Mouse (Mus musculus) thymus, adult 2 months (tissue): ENCODE measurements around the gene Fzd7.

ENCODE experiments used
- CTCF ChIP-seq: fragments of 200-500 bp; IDR thresholded peaks from 2 replicates; pipeline ENCODE4 v1.5.1; 2012; ENCODE audit warnings: mild to moderate bottlenecking, control low read depth, low read length, moderate library complexity, borderline replicate concordance; ENCODE audit not compliant: control insufficient read depth, poor library complexity, insufficient read depth; ENCODE audit errors: extremely low read depth
- POLR2A ChIP-seq: fragments of 200-500 bp; IDR thresholded peaks from 2 replicates; pipeline ENCODE4 v1.6.1; 2012; ENCODE audit warnings: mild to moderate bottlenecking, low read length, control low read depth, moderate library complexity; ENCODE audit not compliant: control insufficient read depth, poor library complexity, insufficient read depth; ENCODE audit errors: extremely low read depth

DNA sequence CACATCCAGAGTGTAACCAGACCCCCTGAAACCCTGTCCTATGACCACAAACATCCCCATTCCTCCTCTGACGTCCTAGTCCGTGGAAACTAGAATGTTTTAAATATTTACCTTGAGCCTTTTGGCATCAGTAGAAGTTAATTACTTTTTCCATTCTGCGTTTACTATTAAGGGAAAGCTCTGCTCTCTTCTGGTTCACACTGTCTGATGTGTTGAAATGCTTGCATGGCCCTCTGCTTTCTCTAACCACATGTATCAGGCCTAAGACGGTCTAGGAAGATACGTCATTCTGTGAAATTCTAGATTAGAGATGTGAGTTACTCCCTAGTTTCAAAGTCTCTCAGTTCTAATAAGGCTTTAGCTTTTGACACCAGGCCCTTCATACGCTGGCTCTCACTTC is 45.0 kb downstream of the Fzd7 start:
- TF ChIP-seq POLR2A (no peak), CTCF (no peak)
